Mouse (Mus musculus): Measurements from ENCODE around the gene Hsd3b7. TPM values are rescaled to one million over a fixed set of nuclear protein-coding genes. Genes with fewer than 3 reads are reported as not detected.
"Not testable (repeated sequence)": the region's sequence is repeated elsewhere in the genome, so short reads cannot be mapped to it uniquely, and the experiment has no call there.

Hsd3b7 gene
- polyA plus RNA-seq, 1 experiment from 2014 or later, result 7.3 TPM

DNA sequence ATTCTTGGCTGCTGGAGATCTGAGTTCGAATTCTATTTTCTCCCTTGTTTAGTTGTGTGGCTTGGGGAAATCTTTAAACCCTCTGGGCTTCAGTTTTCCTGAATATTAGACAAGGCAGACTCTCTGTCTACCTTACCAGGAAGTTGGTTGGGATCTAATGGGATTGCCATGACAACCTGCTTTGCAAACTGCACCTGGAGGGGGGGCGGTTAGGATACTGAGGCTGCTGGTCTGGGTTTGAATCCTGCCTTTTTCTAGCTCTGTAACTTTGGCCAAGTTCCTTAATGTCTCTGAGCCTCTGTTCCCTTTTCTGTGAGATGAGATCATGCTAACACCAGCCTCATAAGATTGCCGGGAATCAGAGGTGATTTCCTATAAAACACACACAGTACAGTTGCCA lies 22.1 kb downstream of the Hsd3b7 start:
- Histone ChIP-seq H3K9me3 (ENCODE audit: control insufficient read depth, low read length) (no peaks in the 10 kb centered on the region), H3K27ac (ENCODE audit: low read length) (no peak overlapping the region), H3K27me3 (replicated peaks; ENCODE audit: control insufficient read depth, insufficient read depth, low read length) (no peaks in the 10 kb centered on the region), H3K4me3 (replicated peaks; ENCODE audit: low read length) (no peak overlapping the region), H3K4me2 (ENCODE audit: low read length) (no peak overlapping the region), H3K9ac (replicated peaks; ENCODE audit: low read depth, low read length) (no peak overlapping the region), H3K4me1 (replicated peaks; ENCODE audit: control insufficient read depth, insufficient read depth, low read length) (peaks cover 25% of the 10 kb centered on the region), H3K36me3 (ENCODE audit: control insufficient read depth, insufficient read depth) (no peaks in the 10 kb centered on the region)
- no peak for ATAC-seq
- WGBS, result 78% methylated on average over 3 of the region's 3 CpGs

DNA sequence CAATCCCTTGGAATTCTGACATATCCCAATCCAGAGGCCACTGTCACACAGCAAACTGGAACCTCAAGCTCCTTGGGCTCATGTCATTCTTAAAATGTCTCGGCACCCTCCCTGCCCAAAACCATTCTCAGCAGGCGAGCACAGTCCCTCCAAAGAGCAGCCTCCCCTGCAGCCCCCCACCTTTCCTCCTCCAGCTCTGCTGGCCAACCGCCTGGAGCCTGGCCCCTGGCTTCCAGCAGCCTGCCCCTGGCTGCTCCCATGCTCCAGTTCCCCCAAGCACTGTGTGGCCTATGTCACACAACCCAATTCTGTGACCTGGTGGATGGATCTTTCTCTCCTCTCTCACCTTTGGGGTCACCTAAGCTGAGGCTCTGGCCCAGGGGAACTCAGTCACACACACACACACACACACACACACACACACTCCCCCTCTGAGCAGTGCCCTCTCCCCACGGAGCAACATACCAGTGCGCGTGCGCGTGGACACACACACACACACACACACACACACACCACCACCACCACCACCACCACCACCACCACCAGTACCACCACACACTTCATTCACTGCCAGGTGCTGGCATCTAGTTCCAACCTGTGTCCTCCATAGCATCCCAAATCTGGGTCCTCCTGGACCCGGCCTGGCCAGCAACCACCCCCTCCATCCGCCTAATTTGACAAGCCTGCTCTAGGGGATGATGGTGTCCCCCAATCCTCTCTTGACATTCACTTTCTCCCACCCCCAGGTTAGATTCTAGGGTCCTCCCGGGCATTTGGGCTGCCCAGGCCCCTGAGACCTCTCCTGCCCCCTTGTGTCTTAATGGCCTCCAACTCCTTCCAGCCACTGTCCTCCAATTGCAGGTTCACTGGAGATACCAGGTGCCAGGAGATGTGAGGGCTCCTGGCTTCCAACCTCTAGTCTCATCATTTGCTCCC lies 23.1 kb downstream of the Hsd3b7 start:
- Histone ChIP-seq H3K27ac (ENCODE audit: low read length) (peak overlapping the region; percentile 49), H3K9me3 (ENCODE audit: control insufficient read depth, low read length) (no peaks in the 10 kb centered on the region), H3K4me1 (replicated peaks; ENCODE audit: control insufficient read depth, insufficient read depth, low read length) (peaks cover 25% of the 10 kb centered on the region), H3K9ac (replicated peaks; ENCODE audit: low read depth, low read length) (peak overlapping the region; percentile 78), H3K4me3 (replicated peaks; ENCODE audit: low read length) (peak overlapping the region; percentile 60), H3K36me3 (ENCODE audit: control insufficient read depth, insufficient read depth) (no peaks in the 10 kb centered on the region), H3K4me2 (ENCODE audit: low read length) (peak overlapping the region; percentile 82), H3K27me3 (replicated peaks; ENCODE audit: control insufficient read depth, insufficient read depth, low read length) (no peaks in the 10 kb centered on the region)
- 50% methylated on average over 11 of the region's 11 CpGs for WGBS
- ATAC-seq, result peak; percentile 4; the same call in 1 of the 2 replicates

DNA sequence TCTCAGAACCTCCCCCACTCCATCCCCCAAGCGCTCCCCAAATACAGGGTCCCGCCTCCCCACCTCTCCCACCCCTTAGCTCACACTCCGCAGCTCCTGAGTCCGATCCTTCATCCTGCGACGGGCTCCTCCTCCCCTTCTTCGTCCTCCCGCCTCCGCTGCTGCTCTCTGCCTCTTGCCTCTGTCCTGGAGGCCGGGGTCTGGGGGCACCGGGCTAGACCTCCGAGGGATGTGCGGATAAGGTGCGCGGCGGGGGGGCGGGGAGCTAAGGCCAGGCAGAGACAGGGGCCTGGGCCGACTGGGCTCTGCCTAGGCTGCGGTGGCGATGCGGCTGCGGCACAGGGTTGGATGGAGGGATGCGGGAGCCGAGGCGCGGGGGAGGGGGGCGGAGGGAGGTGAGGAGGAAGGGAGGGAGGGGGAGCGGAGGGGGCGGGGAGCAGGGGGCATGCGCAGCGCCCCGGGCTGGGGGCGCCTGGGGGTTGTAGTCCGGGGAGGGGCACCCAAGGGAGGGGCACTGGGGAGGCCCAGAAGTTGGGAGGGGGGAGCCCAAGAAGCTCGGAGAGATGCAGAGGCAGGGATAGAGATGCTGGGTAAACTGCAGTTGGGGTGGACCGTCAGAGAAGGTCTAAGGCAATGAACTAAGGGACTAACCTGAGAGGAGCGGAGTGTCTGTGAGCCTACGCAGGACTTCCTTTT lies 23.9 kb downstream of the Hsd3b7 start, which contains the start of the genes Stx4a and Stx1b:
Gene Stx4a, plus strand, starts transcription at position 119 of the 696 bp plus-strand sequence.
Gene Stx1b, minus strand, starts transcription at position 374 of the 696 bp plus-strand sequence.
- H3K36me3 ChIP-seq (ENCODE audit: control insufficient read depth, insufficient read depth), result no peaks in the 10 kb centered on the region
- H3K27me3 ChIP-seq (replicated peaks; ENCODE audit: control insufficient read depth, insufficient read depth, low read length), result no peaks in the 10 kb centered on the region
- under 1% methylated on average over 34 of the region's 38 CpGs for WGBS
- H3K27ac ChIP-seq (ENCODE audit: low read length), result peak within 1 kb of the TSS; percentile 49
- H3K4me2 ChIP-seq (ENCODE audit: low read length), result peak within 1 kb of the TSS; percentile 82
- no peaks in the 10 kb centered on the region for H3K9me3 ChIP-seq (ENCODE audit: control insufficient read depth, low read length)
- ATAC-seq, result peak; percentile 92
- peak within 1 kb of the TSS; percentile 78 for H3K9ac ChIP-seq (replicated peaks; ENCODE audit: low read depth, low read length)
- H3K4me3 ChIP-seq (replicated peaks; ENCODE audit: low read length), result peak within 1 kb of the TSS; percentile 60
- H3K4me1 ChIP-seq (replicated peaks; ENCODE audit: control insufficient read depth, insufficient read depth, low read length), result peaks cover 25% of the 10 kb centered on the region

DNA sequence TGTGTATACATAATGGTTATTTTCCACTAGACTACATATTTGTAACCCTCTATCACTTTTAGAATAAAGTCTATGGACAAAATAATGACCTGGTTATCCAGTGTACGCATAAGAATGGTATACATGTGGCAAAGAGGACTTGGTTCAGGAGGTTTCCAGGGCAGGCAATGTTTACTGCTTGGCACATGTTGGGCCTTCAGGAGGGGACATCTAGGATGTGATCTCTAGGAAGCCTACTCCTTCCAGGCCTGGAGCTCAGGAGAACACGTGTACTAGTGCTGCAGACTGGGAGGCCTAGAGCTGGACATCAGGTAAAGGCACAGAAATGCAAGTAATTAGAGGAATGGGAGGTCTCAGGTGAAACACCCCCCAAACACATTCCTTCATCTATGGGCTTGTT lies 35.1 kb downstream of the Hsd3b7 start:
- no peaks in the 10 kb centered on the region; the same call in 1 of the 2 replicates for H3K4me1 ChIP-seq (replicated peaks; ENCODE audit: control insufficient read depth, insufficient read depth, low read length)
- no peaks in the 10 kb centered on the region for H3K36me3 ChIP-seq (ENCODE audit: control insufficient read depth, insufficient read depth)
- H3K4me3 ChIP-seq (replicated peaks; ENCODE audit: low read length), result no peak overlapping the region
- H3K27me3 ChIP-seq (replicated peaks; ENCODE audit: control insufficient read depth, insufficient read depth, low read length), result no peaks in the 10 kb centered on the region
- no peak overlapping the region for H3K27ac ChIP-seq (ENCODE audit: low read length)
- no peak overlapping the region for H3K9ac ChIP-seq (replicated peaks; ENCODE audit: low read depth, low read length)
- no peak overlapping the region for H3K4me2 ChIP-seq (ENCODE audit: low read length)
- no peak for ATAC-seq
- WGBS, result 79% methylated on average over 2 of the region's 2 CpGs
- no peaks in the 10 kb centered on the region for H3K9me3 ChIP-seq (ENCODE audit: control insufficient read depth, low read length)

DNA sequence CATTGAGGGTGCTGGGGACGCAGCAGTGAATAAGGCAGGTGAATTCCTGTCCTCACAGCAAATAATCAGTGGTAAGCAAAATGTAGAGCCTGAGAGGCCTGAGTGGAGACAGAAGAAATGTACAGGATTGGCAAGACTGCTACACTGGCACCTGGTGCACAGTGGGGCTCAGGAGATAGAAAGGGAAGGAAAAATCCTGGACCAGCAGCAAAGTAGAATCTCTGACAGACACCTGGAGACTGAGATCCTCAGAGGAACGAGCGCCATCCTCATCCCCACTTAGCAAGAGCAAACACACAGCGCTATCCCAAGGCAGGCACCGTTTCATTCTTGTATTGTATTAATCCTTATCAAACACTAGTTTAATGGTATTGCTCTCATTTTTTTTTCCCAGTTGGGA lies 37.1 kb downstream of the Hsd3b7 start:
- H3K9ac ChIP-seq (replicated peaks; ENCODE audit: low read depth, low read length), result no peak overlapping the region

DNA sequence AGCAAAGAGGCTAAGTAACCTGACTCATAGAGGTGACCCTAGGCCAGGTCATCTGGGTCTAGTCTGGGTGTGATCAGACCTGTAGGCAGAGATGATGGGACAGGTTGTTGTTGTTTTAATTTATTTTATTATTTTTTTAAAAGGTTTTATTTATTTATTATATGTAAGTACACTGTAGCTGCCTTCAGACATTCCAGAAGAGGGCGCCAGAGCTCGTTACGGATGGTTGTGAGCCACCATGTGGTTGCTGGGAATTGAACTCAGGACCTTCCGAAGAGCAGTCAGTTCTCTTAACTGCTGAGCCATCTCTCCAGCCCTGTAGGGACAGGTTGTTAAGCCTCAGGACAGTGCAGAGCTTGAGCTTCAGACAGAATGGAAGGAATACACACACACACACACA lies 37.5 kb downstream of the Hsd3b7 start:
- H3K27me3 ChIP-seq (replicated peaks; ENCODE audit: control insufficient read depth, insufficient read depth, low read length); H3K9me3 ChIP-seq (ENCODE audit: control insufficient read depth, low read length); H3K4me1 ChIP-seq (replicated peaks; ENCODE audit: control insufficient read depth, insufficient read depth, low read length); ATAC-seq; H3K36me3 ChIP-seq (ENCODE audit: control insufficient read depth, insufficient read depth); H3K9ac ChIP-seq (replicated peaks; ENCODE audit: low read depth, low read length); H3K4me3 ChIP-seq (replicated peaks; ENCODE audit: low read length); H3K4me2 ChIP-seq (ENCODE audit: low read length); H3K27ac ChIP-seq (ENCODE audit: low read length): not testable (repeated sequence)
- 73% methylated on average over 4 of the region's 4 CpGs for WGBS

More for the DNA sequence above, 37.1 kb downstream of the Hsd3b7 start:
- Histone ChIP-seq H3K36me3 (ENCODE audit: control insufficient read depth, insufficient read depth) (no peaks in the 10 kb centered on the region), H3K27ac (ENCODE audit: low read length) (no peak overlapping the region), H3K27me3 (replicated peaks; ENCODE audit: control insufficient read depth, insufficient read depth, low read length) (no peaks in the 10 kb centered on the region), H3K9me3 (ENCODE audit: control insufficient read depth, low read length) (no peaks in the 10 kb centered on the region), H3K4me1 (replicated peaks; ENCODE audit: control insufficient read depth, insufficient read depth, low read length) (peaks cover 4% of the 10 kb centered on the region), H3K4me3 (replicated peaks; ENCODE audit: low read length) (no peak overlapping the region), H3K4me2 (ENCODE audit: low read length) (no peak overlapping the region)
- 90% methylated on average over 5 of the region's 5 CpGs for WGBS
- no peak for ATAC-seq

DNA sequence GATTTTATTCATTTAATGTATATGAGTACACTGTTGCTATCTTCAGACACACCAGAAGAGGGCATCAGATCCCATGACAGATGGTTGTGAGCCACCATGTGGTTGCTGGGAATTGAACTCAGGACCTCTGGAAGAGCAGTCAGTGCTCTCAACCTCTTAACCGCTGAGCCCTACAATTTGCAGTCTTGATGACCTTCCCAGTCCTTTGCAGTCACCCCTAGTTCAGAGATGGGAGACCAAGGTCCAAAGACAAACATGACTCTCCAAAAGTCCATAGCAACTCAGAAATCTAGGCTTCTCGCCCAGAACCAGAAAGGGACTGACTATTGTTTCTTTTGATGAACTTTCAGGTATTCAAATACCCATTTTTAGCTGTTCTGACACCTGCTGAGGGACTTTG lies 39.6 kb downstream of the Hsd3b7 start:
- not testable (repeated sequence) for H3K36me3 ChIP-seq (ENCODE audit: control insufficient read depth, insufficient read depth); H3K27me3 ChIP-seq (replicated peaks; ENCODE audit: control insufficient read depth, insufficient read depth, low read length); H3K9ac ChIP-seq (replicated peaks; ENCODE audit: low read depth, low read length); H3K4me2 ChIP-seq (ENCODE audit: low read length); ATAC-seq; H3K9me3 ChIP-seq (ENCODE audit: control insufficient read depth, low read length); H3K27ac ChIP-seq (ENCODE audit: low read length); H3K4me3 ChIP-seq (replicated peaks; ENCODE audit: low read length); H3K4me1 ChIP-seq (replicated peaks; ENCODE audit: control insufficient read depth, insufficient read depth, low read length)
- 84% methylated on average over 2 of the region's 2 CpGs for WGBS

DNA sequence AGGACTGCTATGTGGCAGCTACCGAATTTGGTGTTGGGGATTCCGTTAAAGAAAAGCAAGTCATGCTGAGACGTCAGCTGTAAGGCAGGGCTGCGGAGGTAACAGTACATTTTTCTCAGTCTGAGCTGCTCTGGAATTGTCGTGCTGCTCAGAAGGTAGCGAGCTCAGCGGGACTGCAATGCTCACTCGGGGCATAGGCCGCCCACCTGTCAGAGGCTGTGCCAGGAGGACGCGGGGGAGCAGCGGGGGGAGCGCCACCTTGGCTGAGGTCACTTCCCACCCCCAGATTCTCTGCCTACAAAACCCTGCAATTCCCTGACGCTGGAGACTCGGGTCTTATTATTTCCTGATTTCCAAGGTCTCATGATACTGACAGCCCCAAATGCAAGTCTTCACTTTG lies 40.5 kb downstream of the Hsd3b7 start:
- no peaks in the 10 kb centered on the region for H3K36me3 ChIP-seq (ENCODE audit: control insufficient read depth, insufficient read depth)
- no peaks in the 10 kb centered on the region for H3K27me3 ChIP-seq (replicated peaks; ENCODE audit: control insufficient read depth, insufficient read depth, low read length)
- H3K9ac ChIP-seq (replicated peaks; ENCODE audit: low read depth, low read length), result peak overlapping the region; percentile 67
- 1% methylated on average over 15 of the region's 15 CpGs for WGBS
- H3K4me3 ChIP-seq (replicated peaks; ENCODE audit: low read length), result peak overlapping the region; percentile 71
- peak; percentile 20 for ATAC-seq
- peaks cover 7% of the 10 kb centered on the region for H3K4me1 ChIP-seq (replicated peaks; ENCODE audit: control insufficient read depth, insufficient read depth, low read length)
- peak overlapping the region; percentile 80 for H3K27ac ChIP-seq (ENCODE audit: low read length)
- peak overlapping the region; percentile 93 for H3K4me2 ChIP-seq (ENCODE audit: low read length)
- H3K9me3 ChIP-seq (ENCODE audit: control insufficient read depth, low read length), result no peaks in the 10 kb centered on the region

DNA sequence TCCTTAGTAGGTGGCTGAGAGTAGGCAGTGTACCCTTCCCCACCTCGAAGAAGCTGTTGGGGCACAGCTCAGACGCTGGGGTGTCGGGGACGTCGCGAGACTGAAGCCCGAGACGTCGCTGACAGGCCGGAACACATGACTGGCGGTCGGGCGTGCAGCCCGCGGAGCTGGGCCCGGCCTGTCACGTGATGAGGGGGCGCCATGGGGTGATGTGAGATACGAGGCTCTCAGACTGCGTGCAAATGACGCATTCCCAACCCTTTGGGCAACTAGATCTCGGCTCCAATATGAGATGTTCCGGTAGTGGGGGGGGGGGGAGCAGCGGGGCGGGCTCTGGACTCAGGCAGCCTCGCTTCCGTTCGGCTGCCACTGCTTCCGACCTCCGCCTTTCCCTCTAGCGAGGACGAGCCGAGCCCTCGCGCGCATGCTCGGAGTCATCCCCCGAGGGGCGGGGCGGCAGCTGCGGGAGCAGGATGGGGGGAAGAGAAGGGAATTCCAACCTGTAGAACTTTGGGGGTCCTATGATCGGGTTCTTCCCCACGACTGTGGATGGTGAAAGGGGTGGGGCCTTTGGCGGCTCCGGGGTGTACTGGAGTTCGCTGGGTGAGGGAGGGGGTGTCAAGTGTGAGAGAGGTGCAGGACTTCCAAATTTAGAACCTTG lies 41.1 kb downstream of the Hsd3b7 start:
- peak overlapping the region; percentile 93 for H3K4me2 ChIP-seq (ENCODE audit: low read length)
- peak overlapping the region; percentile 67 for H3K9ac ChIP-seq (replicated peaks; ENCODE audit: low read depth, low read length)
- peak overlapping the region; percentile 71 for H3K4me3 ChIP-seq (replicated peaks; ENCODE audit: low read length)
- no peaks in the 10 kb centered on the region for H3K9me3 ChIP-seq (ENCODE audit: control insufficient read depth, low read length)
- no peaks in the 10 kb centered on the region for H3K36me3 ChIP-seq (ENCODE audit: control insufficient read depth, insufficient read depth)
- under 1% methylated on average over 44 of the region's 46 CpGs for WGBS
- ATAC-seq, result peak; percentile 94
- H3K27me3 ChIP-seq (replicated peaks; ENCODE audit: control insufficient read depth, insufficient read depth, low read length), result no peaks in the 10 kb centered on the region
- peak overlapping the region; percentile 80 for H3K27ac ChIP-seq (ENCODE audit: low read length)
- peaks cover 7% of the 10 kb centered on the region for H3K4me1 ChIP-seq (replicated peaks; ENCODE audit: control insufficient read depth, insufficient read depth, low read length)

Measured in forebrain, embryonic 16.5 days (tissue).